Mouse (Mus musculus): ENCODE measurements around the gene Gstp1.
A peak's percentile ranks its signal among the peaks of the same experiment; 100 is the strongest.
"Not testable (repeated sequence)": the region's sequence is repeated elsewhere in the genome, so short reads cannot be mapped to it uniquely, and the experiment has no call there.

The Gstp1 gene

DNA sequence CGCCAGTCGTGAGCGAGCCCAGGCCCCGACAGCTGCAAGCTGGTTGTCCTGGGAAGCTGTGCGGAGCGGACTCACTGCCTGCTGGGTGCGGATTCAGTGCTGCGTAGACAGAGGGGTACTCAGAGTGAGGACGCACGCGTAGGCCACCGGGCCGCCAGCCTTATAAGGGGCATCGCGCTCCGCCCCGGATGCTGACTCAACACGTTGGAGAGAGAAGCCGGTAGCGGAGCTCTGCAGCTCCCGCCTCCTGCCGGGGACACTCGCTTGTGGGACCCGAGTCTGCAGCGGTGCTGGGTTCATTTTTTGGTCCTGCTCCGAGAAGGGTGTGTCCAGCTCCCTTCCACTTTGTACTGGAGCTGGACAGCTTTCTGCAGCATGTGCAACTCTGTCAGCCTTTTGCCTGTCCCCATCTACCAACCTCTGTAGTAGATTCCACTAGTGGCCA is at the start of gene Gstp1:
Gstp1 (minus strand) TSS at position 198 of the 445 bp plus-strand sequence.
- DNase-seq (ENCODE audit: low spot score in 2 of 2) = peak; percentile 92

DNA sequence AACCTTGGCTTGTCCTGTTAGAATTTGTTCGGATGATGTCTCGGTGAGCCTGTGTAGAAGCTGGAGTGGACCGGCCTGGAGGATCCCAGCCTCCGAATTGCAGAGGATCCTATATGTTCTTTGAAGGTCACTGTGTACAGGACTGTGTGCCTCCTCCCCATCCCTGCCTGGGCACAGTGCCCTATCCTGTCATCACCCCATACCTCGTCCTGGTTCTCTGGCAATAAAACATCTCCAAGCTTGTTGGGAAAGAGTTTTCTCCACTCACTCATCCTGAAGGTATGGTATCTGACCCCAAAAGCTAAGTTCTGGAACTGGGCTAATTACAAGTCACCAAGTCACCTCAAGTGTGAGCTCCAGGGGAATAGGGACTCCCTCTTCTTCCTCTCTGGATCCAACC is 49.3 kb upstream of the Gstp1 start:
- no peak for DNase-seq (ENCODE audit: low spot score in 2 of 2)

DNA sequence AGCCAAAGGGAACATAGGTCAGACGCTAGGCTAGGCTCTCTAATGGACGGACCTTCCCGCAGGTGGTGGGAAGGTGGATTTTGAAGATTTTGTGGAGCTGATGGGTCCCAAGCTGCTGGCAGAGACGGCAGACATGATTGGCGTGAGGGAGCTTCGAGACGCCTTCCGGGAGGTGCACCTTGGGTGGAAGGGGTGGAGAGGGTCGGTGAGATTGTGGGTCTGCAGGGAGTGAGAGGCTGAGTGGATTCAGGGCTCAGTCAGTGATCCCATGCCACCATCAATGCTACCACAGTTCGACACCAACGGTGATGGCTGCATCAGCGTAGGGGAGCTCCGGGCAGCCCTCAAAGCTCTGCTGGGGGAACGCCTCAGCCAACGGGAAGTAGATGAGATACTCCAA is 48.4 kb upstream of the Gstp1 start:
- no peak for DNase-seq (ENCODE audit: low spot score in 2 of 2)

DNA sequence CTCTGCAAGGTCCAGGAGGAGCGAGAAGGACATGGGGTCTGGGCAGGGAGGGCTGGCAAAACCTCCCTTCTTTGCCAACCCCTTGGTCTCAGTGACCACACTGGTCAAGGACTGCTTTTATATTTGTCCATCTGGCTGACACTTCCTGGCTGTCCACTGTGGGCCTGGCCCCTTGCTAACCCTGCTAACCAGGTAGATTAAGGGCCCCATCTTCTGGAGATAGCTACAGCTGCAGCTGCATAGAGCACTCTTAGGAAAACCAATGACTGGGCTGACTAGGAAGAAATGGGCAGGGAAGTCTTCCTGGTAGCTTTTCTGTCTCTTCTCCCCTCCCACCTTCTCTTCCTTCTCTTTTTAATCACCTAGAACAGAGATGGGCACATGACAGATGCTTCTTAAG is 47.2 kb upstream of the Gstp1 start:
- DNase-seq (ENCODE audit: low spot score in 2 of 2) = no peak

DNA sequence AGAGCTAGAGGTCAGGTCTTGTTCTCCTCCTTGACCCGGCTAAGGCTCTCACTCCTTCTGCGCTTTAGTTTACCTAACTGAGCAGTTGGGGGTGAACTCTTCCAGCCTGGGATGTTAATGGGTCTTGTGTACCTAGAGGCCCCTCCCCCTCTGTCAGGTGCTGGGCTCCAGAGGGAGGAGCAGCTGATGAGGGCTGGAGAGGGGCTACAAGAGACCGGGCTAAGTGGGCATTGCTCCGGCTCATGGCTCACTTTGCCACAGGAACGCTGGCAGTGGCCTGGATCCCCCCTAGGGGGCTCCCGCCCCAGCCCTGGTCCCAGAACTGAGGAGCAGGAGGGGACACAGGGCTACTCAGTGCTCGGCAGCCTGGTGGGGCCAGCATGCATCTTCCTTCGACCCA is 46.0 kb upstream of the Gstp1 start:
- no peak for DNase-seq (ENCODE audit: low spot score in 2 of 2)

DNA sequence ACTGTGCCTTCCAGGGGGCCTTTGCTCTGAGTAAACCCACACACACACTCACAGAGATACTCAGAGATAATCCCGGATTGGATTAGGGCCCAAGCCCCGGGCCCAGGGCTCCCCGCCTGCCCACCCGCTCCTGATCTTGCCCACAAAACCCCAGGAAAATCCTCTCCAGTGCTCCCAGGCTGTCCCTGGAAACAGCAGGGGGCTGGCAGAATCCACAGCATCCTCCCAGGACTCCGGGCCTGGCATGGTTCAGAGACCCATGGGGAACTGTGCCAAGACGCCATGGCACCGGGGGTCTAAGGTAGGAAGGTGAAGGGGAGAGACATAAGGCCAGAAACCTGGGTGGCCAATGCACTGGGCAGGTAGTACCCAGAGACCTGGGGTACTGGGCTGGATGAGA is 45.5 kb upstream of the Gstp1 start:
- no peak for DNase-seq (ENCODE audit: low spot score in 2 of 2)

DNA sequence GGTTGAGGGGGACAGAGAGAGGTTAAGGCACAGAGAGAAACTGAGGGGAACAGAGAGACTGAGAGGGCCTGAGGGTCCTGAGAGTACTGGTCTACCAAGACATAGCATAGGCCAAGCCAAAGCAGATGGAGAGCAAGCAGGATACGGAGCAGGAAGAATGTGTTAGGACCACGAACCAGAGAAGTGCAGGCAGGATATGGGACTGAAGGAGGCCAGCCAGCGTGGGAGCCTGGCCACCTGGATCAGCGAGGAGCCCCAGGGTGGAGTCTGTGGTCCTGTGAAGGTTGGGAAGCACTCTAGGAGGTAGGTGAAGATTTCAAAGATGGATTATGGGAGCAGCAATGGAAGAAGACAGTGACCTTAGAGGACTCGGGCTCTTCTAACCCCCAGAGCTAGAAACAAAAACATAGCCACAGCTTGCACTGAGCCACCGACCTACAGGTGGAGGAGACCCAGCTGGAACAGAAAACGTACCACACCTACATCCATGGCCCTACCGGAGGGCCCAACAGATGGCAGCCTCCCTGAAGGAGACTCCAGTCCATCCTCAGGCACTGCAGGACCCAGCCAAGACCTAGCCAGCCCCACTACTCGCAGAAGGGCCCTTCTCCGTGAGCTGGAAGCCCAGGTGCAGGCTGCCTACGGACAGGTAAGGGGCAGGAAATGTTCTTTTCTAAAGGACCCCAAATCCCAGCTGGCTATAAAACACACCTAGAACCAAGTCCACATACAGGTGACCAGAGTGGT is 44.6 kb upstream of the Gstp1 start:
- DNase-seq (ENCODE audit: low spot score in 2 of 2) = no peak

DNA sequence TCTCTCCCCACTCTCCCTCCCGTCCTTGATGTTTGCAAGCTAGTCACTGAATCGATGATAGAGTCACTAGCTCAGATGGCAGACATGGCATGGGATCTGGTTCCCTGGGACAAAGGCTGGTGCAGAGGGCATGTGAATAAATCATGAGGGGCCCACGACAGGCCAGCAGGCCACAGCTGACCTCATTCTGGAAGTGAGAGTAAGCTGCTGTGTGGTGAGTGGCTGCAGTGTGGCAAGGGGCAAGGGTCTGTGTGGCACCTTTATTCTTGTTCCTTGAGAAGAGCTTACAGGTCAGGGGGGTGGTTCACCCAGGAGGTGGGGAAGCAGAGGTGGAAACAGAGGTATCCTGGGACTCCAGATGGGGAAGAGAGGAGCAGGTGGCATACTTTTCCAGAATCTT is 43.6 kb upstream of the Gstp1 start, which contains the start of gene Cabp2:
Cabp2 (plus strand) TSS at position 185 of the 400 bp plus-strand sequence.
- DNase-seq (ENCODE audit: low spot score in 2 of 2) = no peak

DNA sequence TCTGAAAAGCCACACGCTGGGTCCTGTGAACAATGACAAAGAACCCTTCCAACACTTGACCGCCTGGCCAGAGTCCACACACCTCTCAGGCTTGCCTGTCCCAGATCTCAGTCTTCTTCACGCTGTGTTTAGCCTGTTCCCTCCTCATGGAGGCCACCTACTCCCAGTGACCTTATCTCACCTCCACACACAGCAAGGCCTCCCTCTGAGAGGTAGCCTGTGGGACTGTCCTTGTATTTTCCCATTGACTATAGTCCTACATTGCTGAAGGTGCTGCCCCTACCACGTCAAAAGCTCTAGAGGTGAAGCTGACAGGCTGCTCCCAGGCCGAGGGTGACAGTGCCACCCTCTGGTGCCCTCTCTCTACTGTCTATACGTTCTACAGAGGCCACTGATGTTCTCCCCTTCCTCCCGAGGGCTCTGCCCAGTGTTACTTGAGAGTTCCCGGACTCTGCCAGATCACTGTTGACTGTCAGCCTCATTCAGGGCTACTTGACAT is 42.8 kb upstream of the Gstp1 start:
- DNase-seq (ENCODE audit: low spot score in 2 of 2) = no peak

DNA sequence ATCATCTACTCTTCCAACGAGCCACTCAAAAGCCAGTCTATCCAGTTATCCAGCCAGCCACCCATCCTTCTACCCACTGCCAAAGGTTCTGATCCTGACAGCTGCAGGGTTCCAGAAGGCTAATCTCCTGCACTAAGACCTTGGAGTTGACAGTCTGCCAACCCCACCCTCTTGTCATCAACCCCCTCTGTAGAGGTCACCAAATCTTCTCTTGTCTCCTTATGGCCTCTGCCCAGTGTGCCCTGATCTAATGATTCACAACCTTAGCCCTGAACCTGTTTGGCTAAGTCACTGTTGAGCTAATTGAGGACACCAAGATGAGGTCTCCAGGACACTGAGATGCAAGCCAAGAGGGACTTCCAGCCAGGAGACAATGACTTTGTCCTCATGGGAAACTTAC is 41.8 kb upstream of the Gstp1 start:
- no peak for DNase-seq (ENCODE audit: low spot score in 2 of 2)

DNA sequence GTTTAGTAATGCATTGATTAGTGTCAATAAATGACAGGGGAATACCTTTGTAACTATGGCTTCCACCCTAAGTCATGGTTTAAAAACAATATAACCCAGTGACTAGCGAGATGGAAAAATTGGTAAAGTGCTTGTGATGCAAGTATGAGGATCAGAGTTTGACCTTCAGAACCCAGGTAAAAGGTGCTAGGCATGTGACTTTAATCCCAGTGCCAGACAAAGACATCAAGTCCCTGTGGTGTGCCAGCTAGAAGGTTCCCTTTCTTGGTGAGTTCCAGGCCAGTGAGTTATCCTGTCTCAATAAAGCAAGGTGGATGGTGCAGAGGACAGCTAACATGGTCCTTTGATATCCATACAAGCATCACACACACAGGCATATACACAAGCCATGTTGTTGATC is 37.7 kb upstream of the Gstp1 start:
- DNase-seq (ENCODE audit: low spot score in 2 of 2) = no peak

DNA sequence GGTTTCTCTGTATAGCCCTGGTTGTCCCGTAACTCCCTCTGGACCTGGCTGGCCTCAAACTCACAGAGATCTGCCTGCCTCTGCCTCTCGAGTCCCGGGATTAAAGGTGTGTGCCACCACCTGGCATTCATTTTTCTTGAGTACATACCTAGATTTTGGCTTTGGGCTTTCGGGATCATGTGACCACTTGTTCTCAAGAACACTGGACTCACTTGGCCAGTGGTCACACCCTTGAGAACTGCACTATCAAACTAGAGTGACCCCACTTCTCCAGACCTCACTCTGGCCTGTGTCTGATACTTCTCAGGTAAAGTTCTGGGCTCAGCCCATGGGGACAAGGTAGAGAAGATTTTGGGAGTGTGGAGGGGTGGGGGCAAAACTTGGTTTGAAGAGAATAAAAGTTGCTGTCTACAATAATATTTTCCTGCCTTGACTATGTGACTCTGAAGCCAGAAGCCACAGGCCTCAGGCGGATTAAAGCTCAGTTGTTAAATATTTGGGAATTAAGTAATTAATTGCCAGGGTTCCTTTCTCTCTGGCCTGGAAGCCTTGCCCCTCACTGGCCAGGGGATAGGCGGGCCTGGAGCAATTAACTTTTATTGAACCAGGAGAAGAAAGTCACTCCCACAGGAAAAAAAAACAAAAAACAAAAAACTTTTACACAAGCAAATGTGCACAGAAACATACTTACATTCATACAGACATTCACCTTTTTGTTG is 35.1 kb upstream of the Gstp1 start:
- no peak for DNase-seq (ENCODE audit: low spot score in 2 of 2)

DNA sequence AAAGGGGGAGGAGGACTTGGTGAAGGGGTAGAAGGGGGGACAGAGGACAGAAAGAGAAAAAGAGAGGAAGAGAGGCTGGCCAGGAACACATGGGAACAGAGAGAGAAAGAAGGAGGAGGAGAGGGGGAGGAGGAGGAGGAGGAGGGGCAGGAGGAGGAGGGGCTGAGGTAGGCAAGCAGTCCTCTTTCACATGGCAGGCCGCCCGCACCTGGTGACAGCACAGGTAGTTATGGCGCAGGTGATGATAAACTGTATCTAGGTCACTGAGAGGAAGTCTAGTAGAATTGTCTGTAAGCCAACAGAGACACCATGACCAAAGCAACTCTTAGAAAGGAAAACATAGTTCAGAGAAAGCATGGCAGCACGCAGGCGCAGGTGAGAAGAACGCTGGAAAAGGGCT is 33.6 kb upstream of the Gstp1 start:
- no peak for DNase-seq (ENCODE audit: low spot score in 2 of 2)

DNA sequence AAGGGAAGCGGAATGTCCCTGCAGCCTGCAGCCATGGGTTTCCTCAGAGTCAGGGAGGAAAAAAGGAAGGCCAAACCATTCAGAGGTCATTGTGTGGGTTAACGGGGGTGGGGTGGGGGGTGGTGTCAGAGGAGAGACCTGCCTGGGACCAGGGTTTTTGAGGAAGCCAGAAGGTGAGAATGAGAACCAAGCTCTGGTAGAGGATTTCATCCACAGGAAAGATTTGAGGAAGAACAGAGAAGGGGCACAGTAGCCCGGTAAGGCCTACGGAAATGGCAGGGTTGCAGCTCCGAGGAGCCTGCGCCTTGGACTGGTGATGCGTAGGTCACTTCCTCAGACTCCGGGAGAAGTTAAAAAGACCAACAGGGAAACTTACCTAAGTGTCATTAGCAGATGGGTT is 33.0 kb upstream of the Gstp1 start:
- no peak for DNase-seq (ENCODE audit: low spot score in 2 of 2)

DNA sequence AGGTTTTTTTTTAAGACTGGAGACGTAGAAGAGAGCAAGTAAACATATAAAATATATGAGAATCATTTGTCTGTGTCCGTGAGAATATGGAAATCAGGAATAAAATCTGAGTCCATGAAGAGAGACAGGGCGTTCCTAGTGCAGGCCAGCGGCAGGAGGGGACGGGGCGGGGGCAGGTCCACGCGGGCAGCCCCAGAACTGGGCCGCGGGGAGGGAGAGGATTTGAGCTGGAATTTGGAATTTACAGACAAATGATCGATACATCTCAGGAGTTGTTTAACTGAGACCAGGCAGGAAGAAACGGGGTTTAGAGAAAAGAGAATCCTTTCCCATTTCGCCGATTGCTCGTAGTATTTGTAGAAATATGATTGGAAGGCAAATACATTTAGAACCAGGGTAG is 32.5 kb upstream of the Gstp1 start:
- DNase-seq (ENCODE audit: low spot score in 2 of 2) = no peak

DNA sequence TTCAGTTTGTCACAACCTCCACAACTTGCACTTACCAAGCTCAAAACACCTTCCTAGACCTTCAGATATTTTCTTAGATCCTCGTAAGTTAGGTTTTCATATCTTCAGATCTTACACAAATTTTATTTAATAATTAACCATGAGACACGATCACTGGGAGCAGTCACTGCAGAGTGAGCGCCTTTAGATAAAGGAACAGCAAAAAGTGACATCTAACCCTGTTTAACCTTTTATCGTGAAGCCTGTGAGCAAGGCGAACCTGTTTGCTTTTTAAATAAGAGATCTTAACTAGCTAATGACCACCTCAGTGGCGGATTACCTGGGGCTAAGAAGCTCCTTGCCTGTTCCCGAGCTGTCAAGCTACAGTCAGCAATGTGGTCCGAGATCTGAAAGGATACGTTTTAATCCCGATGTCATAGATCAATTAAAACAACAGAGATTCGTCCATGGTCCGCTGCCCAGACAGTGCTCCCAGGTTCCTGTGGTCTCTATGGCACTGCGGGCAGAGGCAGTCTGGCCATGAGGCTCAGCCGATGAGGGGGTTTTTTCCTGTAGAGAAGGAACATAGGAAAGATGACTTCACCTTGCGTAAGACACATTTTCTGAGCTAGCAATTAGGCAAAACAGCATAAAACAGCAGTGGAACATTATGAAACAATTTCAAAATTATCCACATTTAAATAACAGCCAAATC is 31.1 kb upstream of the Gstp1 start:
- no peak for DNase-seq (ENCODE audit: low spot score in 2 of 2)

DNA sequence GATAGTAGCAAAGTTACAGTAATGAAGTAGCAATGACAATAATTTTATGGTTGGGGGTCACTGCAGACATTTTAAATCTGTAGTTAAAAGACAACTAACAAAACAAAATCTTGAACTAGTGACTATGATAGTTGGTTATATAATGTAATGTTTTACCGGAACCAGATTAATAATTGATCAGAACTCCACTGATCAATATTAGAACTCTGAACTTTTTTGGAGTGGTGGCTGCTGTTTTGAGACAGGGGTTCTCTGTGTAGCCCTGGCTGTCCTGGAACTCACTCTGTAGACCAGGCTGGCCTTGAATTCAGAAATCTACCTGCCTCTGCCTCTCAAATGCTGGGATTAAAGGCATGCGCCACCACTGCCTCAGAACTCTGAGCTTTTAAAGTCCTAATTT is 30.5 kb upstream of the Gstp1 start:
- not testable (repeated sequence) for DNase-seq (ENCODE audit: low spot score in 2 of 2)

DNA sequence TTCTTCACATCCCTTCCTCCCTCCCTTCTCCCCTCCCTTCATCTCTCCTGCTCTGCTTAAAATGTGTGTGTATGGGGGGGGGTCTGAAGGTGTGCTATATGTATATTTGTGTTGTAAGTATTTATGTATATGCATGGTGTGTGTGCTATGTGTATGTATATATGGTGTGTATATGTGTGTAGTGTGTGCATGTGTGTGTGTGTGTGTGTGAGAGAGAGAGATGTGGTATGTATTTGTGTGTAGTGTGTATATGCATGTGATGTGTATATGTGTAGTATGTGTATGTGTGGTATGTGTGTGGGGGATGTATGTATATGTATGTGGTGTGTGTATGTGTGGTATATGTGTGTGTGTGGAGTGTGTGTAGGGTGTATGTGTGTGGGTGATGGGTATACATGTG is 29.1 kb upstream of the Gstp1 start:
- DNase-seq (ENCODE audit: low spot score in 2 of 2) = no peak

DNA sequence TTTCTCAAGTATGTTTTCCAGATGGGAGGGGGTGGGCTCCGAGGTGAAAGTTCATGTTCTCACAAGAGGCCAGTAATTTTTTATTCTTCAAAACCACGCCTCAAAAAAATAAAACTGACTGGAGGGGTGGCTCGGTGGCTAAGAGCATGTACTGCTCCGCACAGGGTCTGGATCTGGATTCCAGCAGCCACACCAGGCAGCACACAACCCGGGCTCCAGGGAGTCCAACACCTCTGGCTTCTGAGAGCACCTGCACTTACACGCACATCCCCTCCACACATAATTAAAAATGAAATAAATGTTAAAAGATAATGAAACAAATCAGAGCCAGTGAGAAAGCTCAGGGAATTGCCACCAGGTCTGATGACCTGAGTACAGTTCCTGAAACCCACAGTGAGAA is 28.5 kb upstream of the Gstp1 start:
- no peak for DNase-seq (ENCODE audit: low spot score in 2 of 2)

DNA sequence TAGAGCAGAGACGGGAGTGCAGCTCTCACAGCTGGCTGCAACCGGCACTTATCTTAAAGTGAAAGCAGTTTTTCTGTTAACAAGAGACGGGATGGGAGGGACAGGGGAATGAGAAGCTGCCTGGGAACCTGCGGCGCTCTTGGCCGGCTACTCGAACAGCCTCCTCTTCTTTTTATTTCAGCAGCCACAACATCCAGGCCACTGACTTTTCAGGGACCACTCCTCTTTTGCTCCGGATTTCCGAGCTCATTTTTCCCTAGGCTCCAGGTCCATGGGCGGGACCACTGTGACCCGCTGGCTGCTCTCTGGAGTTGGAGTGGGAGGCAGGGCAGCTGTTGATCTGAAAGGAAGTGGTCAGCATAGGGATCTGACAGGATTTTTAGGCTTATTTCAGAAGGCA is 26.7 kb upstream of the Gstp1 start:
- DNase-seq (ENCODE audit: low spot score in 2 of 2) = not testable (repeated sequence)

DNA sequence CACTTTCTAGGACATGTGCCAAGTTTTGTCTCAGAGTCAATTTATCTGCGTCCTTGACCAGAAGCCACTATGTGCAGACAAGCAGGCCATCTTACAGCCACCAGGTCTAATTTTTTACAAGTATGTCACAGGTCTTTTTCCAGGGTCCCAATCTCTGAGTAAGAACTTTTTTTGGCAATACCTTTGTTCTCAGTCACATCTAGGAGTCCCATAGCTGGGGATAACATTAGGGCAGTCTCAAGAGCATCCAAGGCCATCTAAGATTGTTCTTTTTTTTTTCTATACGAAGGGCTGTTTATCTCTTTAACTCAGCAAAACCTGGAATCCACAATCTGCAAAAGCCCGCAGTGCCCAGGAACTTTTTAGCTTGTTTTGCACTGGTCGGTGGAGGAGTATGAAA is 25.6 kb upstream of the Gstp1 start:
- DNase-seq (ENCODE audit: low spot score in 2 of 2) = not testable (repeated sequence)

DNA sequence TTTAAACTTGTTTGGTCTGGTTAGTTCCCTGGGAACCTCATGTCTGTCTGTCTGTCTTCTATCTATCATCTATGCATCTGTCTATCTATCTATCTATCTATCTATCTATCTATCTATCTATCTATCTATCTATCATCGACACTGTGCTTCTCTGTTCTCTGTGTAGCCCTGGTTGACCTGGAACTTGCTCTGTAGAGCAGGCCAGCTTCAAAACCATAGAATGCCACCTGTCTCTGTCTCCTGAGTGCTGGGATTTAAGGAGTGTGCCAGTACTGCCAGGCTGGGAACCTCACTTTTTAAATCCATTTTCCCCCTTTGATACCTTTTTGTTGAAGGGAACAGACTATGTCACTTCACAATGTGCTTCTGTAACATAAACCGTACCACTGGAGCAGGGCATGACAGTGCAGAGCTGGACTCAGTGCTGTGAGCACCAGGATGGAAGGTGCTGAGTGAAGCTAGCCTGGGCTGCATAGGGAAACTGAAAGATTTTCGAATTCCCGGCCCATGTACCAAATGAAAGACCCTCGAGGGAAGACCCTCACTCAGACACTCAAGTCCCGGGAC is 23.2 kb upstream of the Gstp1 start:
- DNase-seq (ENCODE audit: low spot score in 2 of 2) = no peak

All from heart, adult 9 months (tissue).